Mouse (Mus musculus): Measurements from ENCODE around the gene Vasn. TPM values are rescaled to one million over a fixed set of nuclear protein-coding genes. Genes with fewer than 3 reads are reported as not detected.

Vasn gene
- polyA plus RNA-seq, 1 experiment from 2014 or later: 4.2 TPM

- no peaks in the 10 kb centered on the region for H3K27me3 ChIP-seq (ENCODE audit: control insufficient read depth, insufficient read depth, low read depth, low read length)
- H3K4me3 ChIP-seq (ENCODE audit: low read depth, low read length): peak overlapping the region; percentile 5; the same call in 1 of the 2 replicates
- 0 out of 2 replicates have a peak overlapping the region, but pooled peaks have one; percentile 18 for H3K9ac ChIP-seq (ENCODE audit: low read depth, low read length)
- H3K4me2 ChIP-seq (ENCODE audit: low read length): peak overlapping the region; percentile 92
- peaks cover 51% of the 10 kb centered on the region for H3K4me1 ChIP-seq (ENCODE audit: control insufficient read depth, insufficient read depth, low read length)
- H3K27ac ChIP-seq (ENCODE audit: low read length): no peak overlapping the region
- no peak for ATAC-seq
- WGBS: 62% methylated on average over 4 of the region's 7 CpGs
- no peaks in the 10 kb centered on the region for H3K36me3 ChIP-seq (ENCODE audit: control insufficient read depth, insufficient read depth, low read length)
- no peaks in the 10 kb centered on the region for H3K9me3 ChIP-seq (replicated peaks; ENCODE audit: control insufficient read depth, low read length, poor library complexity, severe bottlenecking)
Observed at GRCm38 (mm10) chr16:4597296-4597695, 42.4 kb upstream of the Vasn start.

DNA sequence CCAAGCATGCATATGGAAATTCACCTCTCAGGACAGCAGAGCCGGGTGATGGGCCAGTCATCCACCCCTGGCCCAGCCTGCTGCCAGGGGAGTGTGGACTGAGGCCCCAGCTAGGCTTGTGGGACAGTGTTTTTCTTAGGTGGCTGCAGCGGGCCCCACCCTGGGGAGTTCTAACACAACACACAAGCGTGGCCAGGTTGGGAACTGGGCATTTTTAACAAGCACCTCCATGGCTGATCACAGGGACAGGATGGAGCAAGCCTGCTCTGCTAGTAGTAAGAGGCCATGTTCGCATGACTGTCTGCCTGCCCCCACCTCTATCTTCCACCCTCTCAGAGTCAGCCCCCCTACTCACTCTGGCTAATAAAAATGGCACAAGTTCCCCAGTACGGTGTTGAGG lies 41.7 kb upstream of the Vasn start:
- no peaks in the 10 kb centered on the region for H3K9me3 ChIP-seq (replicated peaks; ENCODE audit: control insufficient read depth, low read length, poor library complexity, severe bottlenecking)
- no peak overlapping the region for H3K9ac ChIP-seq (ENCODE audit: low read depth, low read length)
- no peaks in the 10 kb centered on the region for H3K27me3 ChIP-seq (ENCODE audit: control insufficient read depth, insufficient read depth, low read depth, low read length)
- no peaks in the 10 kb centered on the region for H3K36me3 ChIP-seq (ENCODE audit: control insufficient read depth, insufficient read depth, low read length)
- no peak overlapping the region for H3K4me2 ChIP-seq (ENCODE audit: low read length)
- no peak for ATAC-seq
- H3K4me1 ChIP-seq (ENCODE audit: control insufficient read depth, insufficient read depth, low read length): peaks cover 46% of the 10 kb centered on the region
- H3K4me3 ChIP-seq (ENCODE audit: low read depth, low read length): no peak overlapping the region
- no peak overlapping the region for H3K27ac ChIP-seq (ENCODE audit: low read length)
- WGBS: 77% methylated on average over 5 of the region's 5 CpGs

GRCm38 (mm10) chr16:4598891-4599543 lies 40.7 kb upstream of the Vasn start:
- ATAC-seq: no peak
- H3K9me3 ChIP-seq (replicated peaks; ENCODE audit: control insufficient read depth, low read length, poor library complexity, severe bottlenecking): no peaks in the 10 kb centered on the region
- H3K9ac ChIP-seq (ENCODE audit: low read depth, low read length): no peak overlapping the region; the same call in 1 of the 2 replicates
- peaks cover 40% of the 10 kb centered on the region for H3K4me1 ChIP-seq (ENCODE audit: control insufficient read depth, insufficient read depth, low read length)
- H3K4me3 ChIP-seq (ENCODE audit: low read depth, low read length): no peak overlapping the region
- 21% methylated on average over 6 of the region's 6 CpGs for WGBS
- no peaks in the 10 kb centered on the region for H3K27me3 ChIP-seq (ENCODE audit: control insufficient read depth, insufficient read depth, low read depth, low read length)
- no peak overlapping the region for H3K4me2 ChIP-seq (ENCODE audit: low read length)
- no peak overlapping the region for H3K27ac ChIP-seq (ENCODE audit: low read length)
- H3K36me3 ChIP-seq (ENCODE audit: control insufficient read depth, insufficient read depth, low read length): no peaks in the 10 kb centered on the region

DNA sequence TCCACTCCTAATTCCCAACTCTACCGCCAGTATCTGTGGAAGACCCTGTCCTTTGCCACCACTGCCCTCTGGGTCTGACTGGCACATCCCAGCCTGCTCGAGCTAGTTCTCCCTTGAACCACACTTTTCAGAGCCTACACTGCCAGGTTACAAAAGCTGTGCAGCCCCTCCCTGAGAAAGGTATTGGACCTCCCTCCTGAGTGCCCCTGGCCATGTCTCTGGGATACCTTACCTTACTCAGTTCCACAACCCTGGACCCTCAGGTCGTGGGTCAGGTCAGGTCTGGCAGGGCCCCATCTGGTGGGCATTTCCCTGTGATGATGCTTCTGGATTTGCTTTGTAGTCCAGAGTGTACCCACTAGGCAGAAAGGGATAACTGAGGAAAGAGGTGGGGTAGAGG lies 40.1 kb upstream of the Vasn start:
- Histone ChIP-seq H3K4me2 (ENCODE audit: low read length) (no peak overlapping the region), H3K4me3 (ENCODE audit: low read depth, low read length) (no peak overlapping the region), H3K27me3 (ENCODE audit: control insufficient read depth, insufficient read depth, low read depth, low read length) (no peaks in the 10 kb centered on the region), H3K9me3 (replicated peaks; ENCODE audit: control insufficient read depth, low read length, poor library complexity, severe bottlenecking) (no peaks in the 10 kb centered on the region), H3K36me3 (ENCODE audit: control insufficient read depth, insufficient read depth, low read length) (no peaks in the 10 kb centered on the region), H3K9ac (ENCODE audit: low read depth, low read length) (no peak overlapping the region), H3K27ac (ENCODE audit: low read length) (no peak overlapping the region), H3K4me1 (ENCODE audit: control insufficient read depth, insufficient read depth, low read length) (peaks cover 40% of the 10 kb centered on the region)
- ATAC-seq: no peak
- WGBS: 88% methylated on average over 3 of the region's 3 CpGs

GRCm38 (mm10) chr16:4600701-4601310 lies 38.9 kb upstream of the Vasn start:
- no peaks in the 10 kb centered on the region for H3K36me3 ChIP-seq (ENCODE audit: control insufficient read depth, insufficient read depth, low read length)

GRCm38 (mm10) chr16:4602189-4602588 lies 37.6 kb upstream of the Vasn start:
- Histone ChIP-seq H3K36me3 (ENCODE audit: control insufficient read depth, insufficient read depth, low read length) (no peaks in the 10 kb centered on the region), H3K4me1 (ENCODE audit: control insufficient read depth, insufficient read depth, low read length) (peaks cover 32% of the 10 kb centered on the region), H3K9me3 (replicated peaks; ENCODE audit: control insufficient read depth, low read length, poor library complexity, severe bottlenecking) (no peaks in the 10 kb centered on the region), H3K4me3 (ENCODE audit: low read depth, low read length) (no peak overlapping the region), H3K27ac (ENCODE audit: low read length) (no peak overlapping the region), H3K9ac (ENCODE audit: low read depth, low read length) (no peak overlapping the region), H3K4me2 (ENCODE audit: low read length) (no peak overlapping the region), H3K27me3 (ENCODE audit: control insufficient read depth, insufficient read depth, low read depth, low read length) (no peaks in the 10 kb centered on the region)
- 19% methylated on average over 3 of the region's 3 CpGs for WGBS
- ATAC-seq: no peak

More at GRCm38 (mm10) chr16:4600701-4601310, 38.9 kb upstream of the Vasn start:
- 79% methylated on average over 9 of the region's 9 CpGs for WGBS
- Histone ChIP-seq H3K4me1 (ENCODE audit: control insufficient read depth, insufficient read depth, low read length) (peaks cover 41% of the 10 kb centered on the region), H3K9me3 (replicated peaks; ENCODE audit: control insufficient read depth, low read length, poor library complexity, severe bottlenecking) (no peaks in the 10 kb centered on the region), H3K9ac (ENCODE audit: low read depth, low read length) (no peak overlapping the region), H3K27me3 (ENCODE audit: control insufficient read depth, insufficient read depth, low read depth, low read length) (no peaks in the 10 kb centered on the region), H3K4me2 (ENCODE audit: low read length) (no peak overlapping the region), H3K27ac (ENCODE audit: low read length) (no peak overlapping the region), H3K4me3 (ENCODE audit: low read depth, low read length) (no peak overlapping the region)
- no peak for ATAC-seq

- H3K4me2 ChIP-seq (ENCODE audit: low read length): no peak overlapping the region
- H3K9me3 ChIP-seq (replicated peaks; ENCODE audit: control insufficient read depth, low read length, poor library complexity, severe bottlenecking): no peaks in the 10 kb centered on the region
- H3K27me3 ChIP-seq (ENCODE audit: control insufficient read depth, insufficient read depth, low read depth, low read length): no peaks in the 10 kb centered on the region
- WGBS: 35% methylated on average over 7 of the region's 7 CpGs
- H3K36me3 ChIP-seq (ENCODE audit: control insufficient read depth, insufficient read depth, low read length): no peaks in the 10 kb centered on the region
- H3K4me3 ChIP-seq (ENCODE audit: low read depth, low read length): no peak overlapping the region
- peak overlapping the region; percentile 40; the same call in 1 of the 2 replicates for H3K9ac ChIP-seq (ENCODE audit: low read depth, low read length)
- ATAC-seq: no peak
- H3K27ac ChIP-seq (ENCODE audit: low read length): no peak overlapping the region
- peaks cover 25% of the 10 kb centered on the region for H3K4me1 ChIP-seq (ENCODE audit: control insufficient read depth, insufficient read depth, low read length)
Observed at GRCm38 (mm10) chr16:4602766-4603452, 36.8 kb upstream of the Vasn start.

GRCm38 (mm10) chr16:4603453-4603837 lies 36.3 kb upstream of the Vasn start:
- Histone ChIP-seq H3K4me1 (ENCODE audit: control insufficient read depth, insufficient read depth, low read length) (peaks cover 21% of the 10 kb centered on the region; the same call in 1 of the 2 replicates), H3K27ac (ENCODE audit: low read length) (no peak overlapping the region)
- 87% methylated on average over 1 of the region's 1 CpGs for WGBS

More at GRCm38 (mm10) chr16:4603453-4603837, 36.3 kb upstream of the Vasn start:
- Histone ChIP-seq H3K9me3 (replicated peaks; ENCODE audit: control insufficient read depth, low read length, poor library complexity, severe bottlenecking) (no peaks in the 10 kb centered on the region), H3K4me2 (ENCODE audit: low read length) (no peak overlapping the region), H3K4me3 (ENCODE audit: low read depth, low read length) (no peak overlapping the region), H3K36me3 (ENCODE audit: control insufficient read depth, insufficient read depth, low read length) (no peaks in the 10 kb centered on the region), H3K9ac (ENCODE audit: low read depth, low read length) (peak overlapping the region; percentile 40; the same call in 1 of the 2 replicates), H3K27me3 (ENCODE audit: control insufficient read depth, insufficient read depth, low read depth, low read length) (no peaks in the 10 kb centered on the region)
- ATAC-seq: no peak

All from midbrain, embryonic 16.5 days (tissue).